Mouse (Mus musculus) lung, adult 2 months (tissue): Measurements from ENCODE around the gene Kif22. TPM values are rescaled to one million over a fixed set of nuclear protein-coding genes. Genes with fewer than 3 reads are reported as not detected.
A peak's percentile ranks its signal among the peaks of the same experiment; 100 is the strongest.

Experiments
- DNase-seq: peaks from one replicate; pipeline ENCODE4 v3.0.0; 2022
- H3K4me1 ChIP-seq: fragments of 200-500 bp; 2 replicates; pipeline ENCODE4 v1.6.1; 2011; ENCODE audit warnings: low read length; ENCODE audit not compliant: control insufficient read depth, insufficient read depth
- H3K4me3 ChIP-seq: fragments of 200-500 bp; replicated peaks from 2 replicates; pipeline ENCODE3; 2011; ENCODE audit warnings: low read depth, mild to moderate bottlenecking, control low read depth, low read length; ENCODE audit errors: extremely low read depth
- CTCF ChIP-seq: fragments of 200-500 bp; IDR thresholded peaks from 2 replicates; pipeline ENCODE4 v1.5.1; 2011; ENCODE audit warnings: mild to moderate bottlenecking, low read length, control low read depth; ENCODE audit not compliant: insufficient read depth
- POLR2A ChIP-seq: fragments of 200-500 bp; IDR thresholded peaks from 2 replicates; pipeline ENCODE4 v1.6.1; 2011; ENCODE audit warnings: low read depth, mild to moderate bottlenecking, control low read depth, low read length, borderline replicate concordance; ENCODE audit errors: extremely low read depth
- WGBS: fragments of 180-500 bp; shearing (Covaris S2); methylation state at CpG from one replicate; pipeline ENCODE4 v1.1.7; 2018; 5-methylcytosine and 5-hydroxymethylcytosine counted together
- polyA plus RNA-seq: library from polyadenylated mRNA; depleted of rRNA; stranded (reverse); fragments of >200 nt; gene quantifications from 2 replicates; pipeline ENCODE4 v1.2.3, GENCODE M21; 2012; rRNA removed

Kif22 gene
- polyA plus RNA-seq, 1 experiment: 1.3 TPM

DNA sequence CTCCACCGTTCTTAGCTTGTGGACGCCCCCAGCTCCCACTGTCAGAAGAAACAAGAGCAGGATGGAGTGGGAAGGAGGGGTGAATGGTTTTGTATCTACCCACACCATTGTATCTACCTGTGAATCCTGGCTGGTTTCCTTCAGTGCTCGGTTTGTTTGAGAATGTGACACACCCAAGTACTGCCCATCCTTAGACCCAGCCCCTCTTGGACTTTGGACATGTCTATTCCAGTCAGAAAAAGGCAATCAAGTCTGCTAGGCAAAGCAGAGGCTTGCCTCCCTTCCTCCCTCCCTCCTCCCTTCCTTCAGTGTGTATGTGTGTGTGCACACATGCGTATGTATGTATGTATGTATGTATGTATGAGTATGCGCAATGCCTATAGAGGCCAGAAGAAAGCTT is 38.7 kb downstream of the Kif22 start:
- Histone ChIP-seq H3K4me3 (no peak overlapping the region), H3K4me1 (peaks cover 6% of the 10 kb centered on the region)
- DNase-seq: no peak
- WGBS: 78% methylated on average over 5 of the region's 5 CpGs
- TF ChIP-seq POLR2A (no peak), CTCF (no peak)

DNA sequence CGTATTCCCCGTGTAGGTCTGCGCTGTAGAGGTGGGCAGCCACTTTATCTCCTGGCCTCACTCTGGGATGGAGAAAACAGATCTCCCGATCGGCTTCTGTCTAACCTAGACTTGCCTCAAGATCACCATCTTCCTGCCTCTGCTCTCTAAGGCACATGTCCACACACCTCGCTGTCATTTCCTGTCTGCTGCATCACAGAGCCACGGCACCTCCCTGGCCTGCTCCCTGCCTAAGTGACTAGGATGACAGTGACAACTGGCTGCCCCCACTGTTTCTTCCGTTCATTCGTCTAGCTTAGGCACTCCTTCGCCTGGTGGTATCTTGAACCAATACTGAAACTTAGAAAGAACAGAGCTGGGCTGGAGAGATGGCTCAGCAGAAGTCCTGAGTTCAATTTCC is 42.7 kb downstream of the Kif22 start:
- TF ChIP-seq CTCF (no peak), POLR2A (no peak)
- WGBS: 62% methylated on average over 10 of the region's 10 CpGs
- Histone ChIP-seq H3K4me1 (no peaks in the 10 kb centered on the region), H3K4me3 (no peak overlapping the region)
- DNase-seq: no peak

DNA sequence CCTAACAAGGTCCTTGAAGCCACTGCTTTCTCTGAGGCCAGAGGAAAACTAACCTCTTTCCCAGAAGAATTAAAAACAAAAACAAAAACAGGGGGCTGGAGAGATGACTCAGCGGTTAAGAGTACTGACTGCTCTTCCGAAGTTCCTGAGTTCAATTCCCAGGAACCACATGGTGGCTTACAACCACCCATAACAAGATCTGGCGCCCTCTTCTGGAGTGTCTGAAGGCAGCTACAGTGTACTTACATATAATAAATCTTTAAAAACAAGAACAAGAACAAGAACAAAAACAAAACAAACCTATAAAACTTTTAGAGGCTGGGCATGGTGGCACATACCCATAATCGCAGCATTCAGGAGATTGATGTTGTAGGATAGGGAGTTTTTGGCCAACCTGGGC is 45.8 kb downstream of the Kif22 start:
- 83% methylated on average over 4 of the region's 4 CpGs for WGBS
- DNase-seq: no peak
- Histone ChIP-seq H3K4me3 (no peak overlapping the region), H3K4me1 (no peaks in the 10 kb centered on the region)
- no peak for TF ChIP-seq CTCF
- TF ChIP-seq POLR2A: no peak

DNA sequence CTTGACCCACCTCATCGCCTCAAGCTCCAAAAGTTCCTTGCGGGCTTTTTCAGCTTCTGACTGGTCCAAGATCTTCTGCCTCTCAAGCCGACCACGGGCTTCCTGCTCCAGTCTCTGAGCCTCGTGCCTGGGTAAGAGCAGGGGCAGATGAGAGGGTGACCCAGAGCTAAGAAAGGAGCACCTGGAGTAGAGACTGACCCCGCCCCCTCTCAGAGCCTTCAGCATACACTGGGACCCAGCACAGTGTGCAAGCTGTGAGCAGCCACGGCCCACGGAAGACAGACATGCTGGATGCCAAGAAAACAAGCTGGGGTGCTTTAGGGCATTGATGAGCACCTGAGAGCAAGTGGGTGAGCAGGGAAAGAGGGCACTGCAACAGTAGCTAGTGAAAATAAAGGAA is 53.5 kb downstream of the Kif22 start:
- Histone ChIP-seq H3K4me3 (no peak overlapping the region), H3K4me1 (no peaks in the 10 kb centered on the region)
- DNase-seq: no peak
- TF ChIP-seq POLR2A: no peak
- no peak for TF ChIP-seq CTCF
- 72% methylated on average over 8 of the region's 8 CpGs for WGBS

DNA sequence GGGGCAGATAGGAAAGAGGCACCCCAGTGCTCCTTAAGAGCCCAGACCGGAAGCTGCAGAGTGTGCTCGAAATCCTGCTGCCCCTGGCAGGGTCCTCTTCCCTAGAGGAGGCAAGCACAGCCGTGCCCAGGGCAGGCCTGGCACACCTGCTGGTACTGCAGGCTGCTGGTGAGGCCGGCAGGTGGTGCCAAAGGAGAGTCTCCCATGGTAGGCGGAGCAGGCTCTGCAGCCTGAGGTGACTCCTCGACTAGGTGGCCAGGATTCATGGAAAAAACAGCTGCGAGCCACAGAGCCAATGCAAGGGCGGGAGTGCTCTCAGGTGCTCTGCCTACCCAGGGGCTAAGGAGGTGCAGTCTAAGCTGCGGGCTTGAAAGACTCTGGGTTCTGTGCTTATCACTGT is 56.0 kb downstream of the Kif22 start:
- peak; percentile 41 for DNase-seq
- Histone ChIP-seq H3K4me3 (no peak overlapping the region), H3K4me1 (no peaks in the 10 kb centered on the region)
- TF ChIP-seq POLR2A: no peak
- TF ChIP-seq CTCF: peak; percentile 53
- 45% methylated on average over 9 of the region's 9 CpGs for WGBS

DNA sequence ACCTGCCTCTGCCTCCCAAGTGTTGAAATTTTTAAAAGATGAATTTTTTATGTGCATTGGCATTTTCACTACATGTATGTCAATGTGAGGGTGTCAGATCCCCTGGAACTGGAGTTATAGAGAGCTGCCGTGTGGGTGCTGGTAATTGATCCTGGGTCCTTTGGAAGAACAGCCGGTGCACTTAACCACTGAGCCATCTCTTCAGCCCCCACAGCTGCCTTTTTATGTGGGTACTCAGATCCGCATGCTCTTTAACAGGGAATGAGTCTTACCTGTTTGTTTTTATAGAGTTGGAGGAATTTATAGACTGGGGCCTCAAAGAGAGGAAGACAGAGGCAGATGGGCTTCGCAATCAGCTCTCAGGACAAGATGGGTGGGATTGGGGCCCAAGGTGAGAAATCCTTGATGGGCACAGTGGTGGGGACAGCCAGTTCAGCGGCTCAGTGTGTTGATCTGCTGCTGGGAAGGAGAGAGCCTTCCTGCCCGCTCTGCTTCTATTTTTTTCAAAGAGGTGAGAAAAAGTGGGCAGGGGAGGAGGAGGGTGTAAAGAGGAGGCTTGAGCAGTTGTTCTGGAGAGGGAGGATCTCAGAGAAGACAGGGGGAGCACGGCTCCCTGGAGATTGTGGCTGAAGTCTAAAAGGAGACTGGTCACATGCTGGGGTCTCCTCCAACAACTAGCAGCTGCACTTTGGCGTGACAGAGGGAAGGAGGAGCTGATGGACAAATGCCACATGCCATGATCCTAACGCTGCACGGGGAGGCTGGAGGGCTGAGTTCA is 57.4 kb downstream of the Kif22 start:
- 48% methylated on average over 10 of the region's 10 CpGs for whole genome bisulfite sequencing
- no peaks in the 10 kb centered on the region for H3K4me1 ChIP-seq
- DNase-seq: no peak
- H3K4me3 ChIP-seq: no peak overlapping the region
- TF ChIP-seq POLR2A (no peak), CTCF (no peak)

DNA sequence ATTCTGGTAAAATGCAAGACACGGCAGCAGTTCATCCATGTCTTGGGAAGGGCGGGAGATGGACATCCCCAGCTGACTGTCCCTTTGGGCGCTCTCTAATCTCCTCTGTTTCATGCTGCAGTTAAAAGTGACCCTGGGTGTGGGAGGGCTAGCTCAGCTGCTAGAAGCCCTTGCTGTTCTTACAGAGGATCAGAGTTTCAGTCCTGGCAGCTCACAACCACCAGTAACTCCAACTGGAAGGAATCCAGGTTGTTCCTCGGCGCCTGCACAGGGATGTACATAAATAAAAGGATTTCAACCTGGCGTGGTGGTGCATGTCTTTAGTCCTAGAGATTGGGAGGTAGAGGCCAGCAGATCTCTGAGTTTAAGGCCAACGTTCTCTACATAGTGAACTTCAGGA is 59.2 kb downstream of the Kif22 start:
- no peak overlapping the region for H3K4me3 ChIP-seq
- TF ChIP-seq CTCF (no peak), POLR2A (no peak)
- DNase-seq: no peak
- 64% methylated on average over 7 of the region's 7 CpGs for WGBS
- H3K4me1 ChIP-seq: no peaks in the 10 kb centered on the region

DNA sequence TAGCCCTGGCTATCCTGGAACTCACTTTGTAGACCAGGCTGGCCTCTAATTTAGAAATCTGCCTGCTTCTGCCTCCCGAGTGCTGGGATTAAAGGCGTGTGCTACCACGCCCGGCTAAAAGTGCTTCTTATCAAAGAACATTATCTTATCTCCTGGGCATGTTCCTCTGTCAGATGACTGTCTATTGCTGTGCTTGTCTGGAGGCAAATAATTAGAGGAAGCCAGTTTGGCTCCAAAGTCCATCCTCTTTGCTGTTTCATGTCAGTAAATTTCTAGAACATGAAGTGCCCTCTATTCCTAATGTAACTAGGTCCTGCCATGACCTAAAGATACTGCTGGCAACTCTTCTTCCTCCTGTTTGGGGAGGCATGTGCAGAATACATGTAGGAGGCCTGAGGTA is 60.2 kb downstream of the Kif22 start:
- Histone ChIP-seq H3K4me1 (peaks cover 2% of the 10 kb centered on the region), H3K4me3 (no peak overlapping the region)
- WGBS: 61% methylated on average over 4 of the region's 4 CpGs
- no peak for DNase-seq
- TF ChIP-seq CTCF (no peak), POLR2A (no peak)

DNA sequence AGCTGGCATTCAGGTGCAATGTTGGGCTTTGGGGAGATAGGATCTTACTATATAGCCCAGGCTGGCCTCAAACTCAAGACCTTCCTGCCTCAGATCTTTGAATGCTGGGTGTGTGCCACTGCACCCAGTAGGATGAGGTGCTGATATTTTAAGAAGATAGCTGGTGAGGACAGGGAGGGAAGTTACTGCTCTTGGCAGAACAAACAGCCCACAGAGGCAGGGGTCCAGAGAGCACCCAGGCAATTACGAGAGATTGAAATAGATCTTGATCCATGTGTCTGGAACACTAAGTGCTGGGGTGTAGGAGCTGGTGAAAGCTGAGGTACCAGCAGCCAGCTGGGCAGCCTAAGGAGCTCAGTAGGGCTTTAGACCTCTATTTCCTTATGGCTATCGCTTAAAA is 60.7 kb downstream of the Kif22 start:
- TF ChIP-seq CTCF (no peak), POLR2A (no peak)
- Histone ChIP-seq H3K4me1 (peaks cover 3% of the 10 kb centered on the region), H3K4me3 (no peak overlapping the region)
- DNase-seq: no peak
- 88% methylated on average over 2 of the region's 2 CpGs for whole genome bisulfite sequencing

DNA sequence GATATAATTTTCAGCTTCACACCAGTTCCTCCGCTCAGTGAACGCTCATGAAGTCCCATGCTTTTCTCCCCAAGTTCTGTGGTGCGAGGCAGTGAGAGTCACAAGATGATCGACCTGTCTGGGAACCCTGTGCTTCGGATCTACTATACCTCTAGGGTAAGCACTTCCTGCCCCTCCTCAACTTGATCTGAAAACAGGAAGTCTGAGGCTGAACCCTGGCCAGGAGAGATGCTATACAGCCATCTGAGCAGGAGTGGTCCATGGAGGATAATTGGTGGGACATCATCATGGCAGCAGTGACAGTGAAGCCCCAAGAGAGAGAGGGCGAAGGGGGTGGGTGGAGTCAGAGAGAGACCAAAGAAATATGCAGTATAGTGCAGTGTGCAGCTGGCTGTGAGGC is 63.4 kb downstream of the Kif22 start:
- peaks cover 3% of the 10 kb centered on the region for H3K4me1 ChIP-seq
- no peak for TF ChIP-seq CTCF
- DNase-seq: no peak
- 82% methylated on average over 6 of the region's 6 CpGs for WGBS
- no peak overlapping the region for H3K4me3 ChIP-seq

Other genes starting within 250 kb of the Kif22 start
- gene Ppp4c, start 250.0 kb downstream of the Kif22 start, polyA plus RNA-seq: 135 and 156 TPM in 2 replicates
- 11.9 and 13.3 TPM in 2 replicates for gene Fam57b, start 244.8 kb downstream of the Kif22 start, polyA plus RNA-seq
- not detected in 2 replicates for gene 4930451I11Rik, start 210.8 kb downstream of the Kif22 start, polyA plus RNA-seq
- gene Doc2a, start 195.1 kb downstream of the Kif22 start, polyA plus RNA-seq: 0.22 and 0.74 TPM in 2 replicates
- gene Hirip3, start 180.5 kb downstream of the Kif22 start, polyA plus RNA-seq: 6.2 and 7.5 TPM in 2 replicates
- 66.0 and 68.9 TPM in 2 replicates for gene Ino80e, start 180.1 kb downstream of the Kif22 start, polyA plus RNA-seq
- gene Taok2, start 157.8 kb downstream of the Kif22 start, polyA plus RNA-seq: 174 and 210 TPM in 2 replicates
- 83.6 and 92.9 TPM in 2 replicates for gene Tmem219, start 119.6 kb downstream of the Kif22 start, polyA plus RNA-seq
- 22.4 and 24.5 TPM in 2 replicates for gene Kctd13, start 113.6 kb downstream of the Kif22 start, polyA plus RNA-seq
- gene Asphd1, start 92.9 kb downstream of the Kif22 start, polyA plus RNA-seq: not detected in 2 replicates
- 1.0 TPM in 2 replicates for gene Sez6l2, start 91.9 kb downstream of the Kif22 start, polyA plus RNA-seq
- 321 and 332 TPM in 2 replicates for gene Cdipt, start 66.6 kb downstream of the Kif22 start, polyA plus RNA-seq
- gene Cdiptos, start 66.4 kb downstream of the Kif22 start, polyA plus RNA-seq: 2.0 and 3.3 TPM in 2 replicates
- 82.2 and 125 TPM in 2 replicates for gene Mvp, start 27.9 kb downstream of the Kif22 start, polyA plus RNA-seq
- gene Pagr1b, start 26.0 kb downstream of the Kif22 start, polyA plus RNA-seq: 2.6 and 2.8 TPM in 2 replicates
- gene Pagr1a, start 25.1 kb downstream of the Kif22 start, polyA plus RNA-seq: 5.7 and 7.5 TPM in 2 replicates
- 26.5 and 38.8 TPM in 2 replicates for gene Gm42742, start 21.4 kb downstream of the Kif22 start, polyA plus RNA-seq
- 8.1 and 9.8 TPM in 2 replicates for gene Prrt2, start 21.3 kb downstream of the Kif22 start, polyA plus RNA-seq
- 131 and 194 TPM in 2 replicates for gene Maz, start 15.4 kb downstream of the Kif22 start, polyA plus RNA-seq
- 0.37 and 19.0 TPM in 2 replicates for gene Zg16, start 44.9 kb upstream of the Kif22 start, polyA plus RNA-seq
- 45.0 and 49.9 TPM in 2 replicates for gene AI467606, start 48.9 kb upstream of the Kif22 start, polyA plus RNA-seq
- gene Qprt, start 79.8 kb upstream of the Kif22 start, polyA plus RNA-seq: 0.57 and 0.93 TPM in 2 replicates
- gene Spn, start 95.4 kb upstream of the Kif22 start, polyA plus RNA-seq: 11.8 and 13.2 TPM in 2 replicates
- 20.7 and 31.0 TPM in 2 replicates for gene Cd2bp2, start 153.6 kb upstream of the Kif22 start, polyA plus RNA-seq
- 30.3 and 32.9 TPM in 2 replicates for gene Tbc1d10b, start 166.0 kb upstream of the Kif22 start, polyA plus RNA-seq
- 1.3 and 135 TPM in 2 replicates for gene Mylpf, start 166.4 kb upstream of the Kif22 start, polyA plus RNA-seq
- gene Zfp553, start 190.6 kb upstream of the Kif22 start, polyA plus RNA-seq: 8.9 and 11.6 TPM in 2 replicates
- gene Sept1, start 190.7 kb upstream of the Kif22 start, polyA plus RNA-seq: 26.5 and 28.5 TPM in 2 replicates
- gene Zfp771, start 201.8 kb upstream of the Kif22 start, polyA plus RNA-seq: 57.4 and 82.8 TPM in 2 replicates
- gene Dctpp1, start 218.2 kb upstream of the Kif22 start, polyA plus RNA-seq: 17.6 and 17.9 TPM in 2 replicates
- 15.4 and 16.2 TPM in 2 replicates for gene Sephs2, start 231.6 kb upstream of the Kif22 start, polyA plus RNA-seq